Mouse (Mus musculus) limb, embryonic 14.5 days (tissue): ENCODE data around the gene Vmn1r40. TPM values are rescaled to one million over a fixed set of nuclear protein-coding genes. Genes with fewer than 3 reads are reported as not detected.

Experiments used
- ATAC-seq: fragments of 200-750 bp; cut with Nextera tagmentation; 2 replicates; pipeline ENCODE4 v1.8.0; 2017; ENCODE audit warnings: low read depth, moderate number of reproducible peaks, moderate TSS enrichment; ENCODE audit not compliant: low FRiP score
- DNase-seq: peaks from one replicate; pipeline ENCODE4 v3.0.0-alpha.2; 2015; ENCODE audit warnings: low spot score
- H3K27ac ChIP-seq: fragments of 300-500 bp; sonication (generic); replicated peaks from 2 replicates; pipeline ENCODE4 v1.5.1; 2014; ENCODE audit warnings: low read depth, mild to moderate bottlenecking, low read length, moderate library complexity, mixed read lengths
- H3K27me3 ChIP-seq: fragments of 300-500 bp; sonication (generic); 2 replicates; pipeline ENCODE4 v1.6.1; 2014; ENCODE audit warnings: low read length, mixed read lengths; ENCODE audit not compliant: control insufficient read depth, insufficient read depth
- H3K36me3 ChIP-seq: fragments of 300-500 bp; sonication (generic); 2 replicates; pipeline ENCODE4 v1.6.1; 2014; ENCODE audit warnings: mild to moderate bottlenecking, low read length, moderate library complexity, mixed read lengths; ENCODE audit not compliant: control insufficient read depth, insufficient read depth
- H3K4me1 ChIP-seq: fragments of 300-500 bp; sonication (generic); 2 replicates; pipeline ENCODE4 v1.6.1; 2014; ENCODE audit warnings: antibody characterized with exemption, low read length, mixed read lengths; ENCODE audit not compliant: control insufficient read depth, insufficient read depth
- H3K4me2 ChIP-seq: fragments of 300-500 bp; sonication (generic); replicated peaks from 2 replicates; pipeline ENCODE4 v1.6.1; 2014; ENCODE audit warnings: low read depth, mild to moderate bottlenecking, low read length, moderate library complexity; ENCODE audit not compliant: severe bottlenecking
- H3K4me3 ChIP-seq: fragments of 300-500 bp; sonication (generic); replicated peaks from 2 replicates; pipeline ENCODE4 v1.5.1; 2014; ENCODE audit warnings: low read length
- H3K9ac ChIP-seq: fragments of 300-500 bp; sonication (generic); 2 replicates; pipeline ENCODE4 v1.6.1; 2014; ENCODE audit warnings: mild to moderate bottlenecking, low read depth, low read length, moderate library complexity; ENCODE audit not compliant: severe bottlenecking
- H3K9me3 ChIP-seq: fragments of 300-500 bp; sonication (generic); 2 replicates; pipeline ENCODE4 v1.6.1; 2016; ENCODE audit warnings: low read length; ENCODE audit not compliant: control insufficient read depth
- POLR2A ChIP-seq: fragments of 200-500 bp; IDR thresholded peaks from 2 replicates; pipeline ENCODE4 v1.8.0; 2012; ENCODE audit warnings: inconsistent platforms, mild to moderate bottlenecking, moderate library complexity, borderline replicate concordance; ENCODE audit not compliant: insufficient read depth, insufficient read length; ENCODE audit errors: extremely low read depth
- WGBS: fragments of 180-500 bp; shearing (Covaris S2); extraction: QIAGEN DNeasy Blood & Tissue Kit; methylation state at CpG from one replicate; pipeline ENCODE4 v1.1.7; 2014; 5-methylcytosine and 5-hydroxymethylcytosine counted together
- polyA plus RNA-seq, 2 experiments: library from polyadenylated mRNA; depleted of rRNA in 1 of 2; stranded (reverse) in 1 of 2; unstranded in 1 of 2; fragments of >200 nt; fragmentation: Nextera tagmentation in 1 of 2; extraction: Ambion mirVana in 1 of 2; gene quantifications; 2 replicates each; pipeline versions ENCODE4 v1.2.1 to v1.2.3; 2012 to 2014

The Vmn1r40 gene
- polyA plus RNA-seq (2012; rRNA removed) = not detected in 2 replicates
- not detected in 2 replicates for polyA plus RNA-seq (2014; fragmentation: Nextera tagmentation; extraction: Ambion mirVana)

DNA sequence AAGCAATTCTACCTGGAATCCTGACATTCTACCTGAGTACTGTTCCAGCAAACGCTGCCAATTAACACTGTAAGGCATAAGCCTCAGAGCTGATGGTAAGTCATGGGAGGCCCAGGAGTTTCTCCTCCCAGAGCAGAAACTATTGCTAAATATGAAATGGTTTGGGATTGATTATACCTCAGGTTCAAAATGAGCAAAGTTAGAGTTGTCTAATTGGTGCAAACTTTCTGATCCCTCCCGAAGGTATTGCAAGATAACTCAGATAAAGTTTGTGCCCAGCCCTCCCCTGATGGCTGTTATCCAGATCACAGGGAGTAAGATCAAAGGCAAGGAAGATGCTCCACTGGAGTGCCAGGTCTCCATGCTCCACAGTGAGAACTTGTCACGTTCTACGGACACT, at the start of gene Vmn1r40:
TSS of gene Vmn1r40 (plus strand) at position 301 of the 400 bp plus-strand sequence.
- DNase-seq = no peak
- no peak for ATAC-seq
- Histone ChIP-seq H3K4me1 (no peaks in the 10 kb centered on the region), H3K4me3 (no peak within 1 kb of the TSS), H3K9me3 (no peaks in the 10 kb centered on the region), H3K9ac (no peak within 1 kb of the TSS), H3K27ac (no peak within 1 kb of the TSS), H3K27me3 (no peaks in the 10 kb centered on the region), H3K4me2 (no peak within 1 kb of the TSS), H3K36me3 (no peaks in the 10 kb centered on the region)
- 75% methylated on average over 4 of the region's 4 CpGs for WGBS
- no peak for TF ChIP-seq POLR2A

DNA sequence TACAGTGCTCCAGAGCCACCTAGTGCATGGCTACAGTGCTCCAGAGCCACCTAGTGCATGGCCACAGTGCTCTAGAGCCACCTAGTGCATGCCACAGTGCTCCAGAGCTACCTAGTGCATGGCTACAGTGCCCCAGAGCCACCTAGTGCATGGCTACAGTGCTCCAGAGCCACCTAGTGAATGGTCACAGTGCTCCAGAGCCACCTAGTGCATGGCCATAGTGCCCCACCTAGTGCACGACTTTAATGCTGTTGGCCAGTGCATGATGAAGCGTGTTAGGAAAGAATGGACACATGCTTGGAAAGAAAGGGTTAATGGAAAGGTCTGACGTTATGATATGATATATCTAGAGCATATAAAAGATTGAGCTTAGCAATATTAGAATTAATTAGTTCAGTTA, 49.0 kb upstream of the Vmn1r40 start:
- 82% methylated on average over 3 of the region's 3 CpGs for WGBS
- ATAC-seq = no peak

DNA sequence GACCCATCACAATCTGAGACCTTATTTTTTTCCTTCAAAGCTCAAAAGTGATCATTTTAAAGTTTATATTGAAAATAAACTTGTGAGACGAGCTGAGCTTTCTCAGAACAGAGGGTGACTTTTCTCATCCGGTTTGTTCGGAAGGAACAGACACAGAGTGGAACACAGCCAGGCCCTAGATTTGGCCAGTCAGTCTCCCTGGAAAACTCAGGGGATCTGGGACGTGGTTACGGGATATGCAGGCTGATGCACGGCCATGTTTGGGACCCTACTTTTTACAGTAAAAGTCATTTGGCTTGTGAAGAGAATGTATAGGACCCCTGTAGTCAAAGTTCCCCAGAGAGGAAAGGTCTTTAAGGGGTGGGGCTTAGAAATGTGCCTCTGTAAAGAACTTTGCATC, 48.4 kb upstream of the Vmn1r40 start:
- H3K27ac ChIP-seq = no peak overlapping the region
- H3K4me1 ChIP-seq = no peaks in the 10 kb centered on the region
- H3K36me3 ChIP-seq = peaks cover 2% of the 10 kb centered on the region; the same call in 1 of the 2 replicates
- no peak overlapping the region for H3K9ac ChIP-seq
- TF ChIP-seq POLR2A = no peak
- 88% methylated on average over 6 of the region's 6 CpGs for WGBS
- DNase-seq = no peak
- H3K27me3 ChIP-seq = no peaks in the 10 kb centered on the region
- no peak for ATAC-seq
- H3K9me3 ChIP-seq = no peaks in the 10 kb centered on the region
- no peak overlapping the region for H3K4me3 ChIP-seq
- H3K4me2 ChIP-seq = no peak overlapping the region

More for the DNA sequence above, 49.0 kb upstream of the Vmn1r40 start:
- no peak for TF ChIP-seq POLR2A
- no peaks in the 10 kb centered on the region for H3K9me3 ChIP-seq
- no peaks in the 10 kb centered on the region for H3K27me3 ChIP-seq
- no peak overlapping the region for H3K9ac ChIP-seq
- no peaks in the 10 kb centered on the region; the same call in 1 of the 2 replicates for H3K36me3 ChIP-seq
- no peaks in the 10 kb centered on the region for H3K4me1 ChIP-seq
- H3K4me2 ChIP-seq = no peak overlapping the region
- no peak overlapping the region for H3K4me3 ChIP-seq
- H3K27ac ChIP-seq = no peak overlapping the region
- DNase-seq = no peak

DNA sequence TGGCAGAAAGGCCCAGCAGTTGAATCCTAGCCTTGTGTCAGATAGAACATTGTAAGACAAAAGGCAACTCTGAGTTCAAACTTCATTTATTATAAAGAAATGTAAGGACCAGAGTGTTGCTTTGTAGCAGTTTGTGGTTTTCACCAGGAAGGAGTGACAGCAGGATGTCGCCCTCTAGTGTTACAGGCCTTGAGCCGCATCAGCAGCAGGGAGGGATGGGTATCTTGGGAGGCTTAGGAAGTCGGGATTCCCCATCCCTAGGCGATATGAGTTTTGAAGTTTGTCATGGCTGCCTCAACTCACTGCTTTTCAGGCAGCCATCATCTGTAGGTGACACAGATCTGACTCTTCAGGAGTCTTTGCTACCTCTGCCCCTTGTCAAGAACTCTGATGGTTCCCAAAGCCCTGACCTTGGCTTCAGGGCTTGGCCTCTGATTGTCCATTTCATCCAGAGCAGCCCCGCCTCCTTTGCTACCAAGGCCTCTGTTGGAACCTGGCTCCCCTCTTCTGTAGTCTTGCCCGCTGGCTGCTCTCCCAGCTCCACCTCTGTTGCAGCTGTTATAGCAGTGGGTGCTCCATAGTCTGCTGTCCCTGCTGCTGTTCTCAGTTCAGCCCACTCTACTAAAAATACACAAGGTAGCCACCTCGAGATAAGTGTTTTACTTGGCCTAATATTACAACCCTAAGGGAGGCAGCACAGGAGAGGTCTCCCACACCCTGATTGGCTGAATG, 47.5 kb upstream of the Vmn1r40 start:
- H3K9me3 ChIP-seq = no peaks in the 10 kb centered on the region
- no peak overlapping the region for H3K4me2 ChIP-seq
- no peak overlapping the region for H3K4me3 ChIP-seq
- no peak overlapping the region for H3K27ac ChIP-seq
- no peak for TF ChIP-seq POLR2A
- 32% methylated on average over 7 of the region's 7 CpGs for WGBS
- ATAC-seq (no peak), DNase-seq (no peak)
- peaks cover 3% of the 10 kb centered on the region; the same call in 1 of the 2 replicates for H3K36me3 ChIP-seq
- no peaks in the 10 kb centered on the region for H3K27me3 ChIP-seq
- H3K9ac ChIP-seq = no peak overlapping the region
- H3K4me1 ChIP-seq = no peaks in the 10 kb centered on the region

DNA sequence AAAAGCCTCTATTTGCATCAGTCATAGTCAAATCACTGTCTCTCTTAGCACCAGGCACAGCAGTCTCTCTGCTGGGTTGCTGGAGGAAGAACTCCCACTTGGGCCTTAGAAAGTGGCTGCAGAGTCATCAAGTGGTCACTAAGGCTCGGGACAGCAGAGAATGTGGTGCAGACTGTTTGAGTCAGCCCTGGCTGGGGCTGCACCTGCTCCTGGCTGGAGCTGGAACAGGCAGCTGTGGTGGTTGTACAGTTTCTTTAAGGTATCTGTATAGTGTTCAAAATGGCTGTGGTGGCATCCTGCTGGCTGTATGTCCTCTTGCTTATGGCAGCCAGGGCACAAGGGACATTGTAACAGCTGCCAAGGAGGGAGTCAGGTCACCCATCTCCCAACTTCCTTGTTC, 46.9 kb upstream of the Vmn1r40 start:
- Histone ChIP-seq H3K9me3 (no peaks in the 10 kb centered on the region), H3K4me3 (no peak overlapping the region), H3K4me2 (no peak overlapping the region), H3K27ac (no peak overlapping the region), H3K9ac (no peak overlapping the region), H3K4me1 (no peaks in the 10 kb centered on the region), H3K36me3 (peaks cover 3% of the 10 kb centered on the region; the same call in 1 of the 2 replicates), H3K27me3 (no peaks in the 10 kb centered on the region)
- 71% methylated on average over 1 of the region's 1 CpGs for WGBS
- no peak for DNase-seq
- no peak for ATAC-seq
- no peak for TF ChIP-seq POLR2A
